Mouse (Mus musculus) ovary, adult 10 weeks (tissue): ENCODE results near the gene Upk3a. TPM values are rescaled to one million over a fixed set of nuclear protein-coding genes. Genes with fewer than 3 reads are reported as not detected.

Experiments used
- polyA plus RNA-seq: library from polyadenylated mRNA; stranded (reverse); fragments of 350-450 nt; fragmentation: Illumina TruSeq; extraction: RNeasy Lipid Tissue Mini Kit (QIAGEN cat#74804); gene quantifications from one replicate; pipeline ENCODE4 v1.2.3, GENCODE M21; 2014

Gene Upk3a
- not detected for polyA plus RNA-seq

GRCm38 (mm10) chr15:85016951-85017664, at the start of gene Upk3a:
Gene Upk3a (plus strand): TSS chr15:85017141.

DNA sequence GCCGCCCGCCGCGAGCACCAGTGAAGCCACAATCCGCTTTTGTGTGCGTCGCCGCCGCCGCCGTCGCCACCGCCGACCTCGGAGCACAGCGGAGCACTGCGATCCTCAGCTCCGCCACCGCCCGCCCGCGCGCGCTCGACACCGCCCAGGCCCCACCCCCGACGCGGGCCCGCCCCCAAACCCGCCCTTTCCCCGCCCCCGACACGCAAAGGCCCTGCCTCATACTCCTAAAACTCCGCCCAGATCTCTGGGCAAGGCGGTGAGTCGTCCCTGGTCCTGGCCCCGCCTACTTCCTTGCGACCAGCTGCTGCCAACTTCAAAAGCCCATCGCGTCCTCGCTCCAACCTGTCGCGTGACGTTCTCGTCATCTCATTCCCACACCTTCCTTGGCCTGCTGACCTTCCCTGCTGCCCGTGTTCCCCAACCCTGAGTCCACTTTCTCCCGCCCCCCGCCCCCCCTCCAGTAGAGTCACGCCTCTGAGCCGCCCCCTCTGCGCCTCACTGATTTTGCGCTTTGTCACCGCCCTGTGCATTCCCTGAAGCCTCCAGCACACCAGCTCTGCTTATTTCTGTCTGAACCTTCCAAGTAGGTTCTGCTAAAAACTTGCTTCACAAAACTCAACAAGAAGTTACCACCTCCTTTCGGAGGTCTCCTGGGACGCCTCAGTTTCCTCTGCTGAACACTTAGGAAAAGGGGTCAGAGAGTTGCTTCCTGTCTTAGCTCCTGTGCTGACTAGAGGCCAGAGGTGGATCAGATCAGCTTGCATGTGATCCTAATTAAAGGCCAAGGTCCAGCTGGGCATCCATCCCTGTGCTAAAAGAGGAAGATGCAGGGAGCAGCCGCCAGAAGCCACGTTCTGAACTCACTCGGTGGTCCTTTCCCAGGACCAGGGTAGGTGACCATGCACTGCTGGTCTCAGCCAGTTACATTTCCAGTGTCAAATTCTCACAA, 28.8 kb upstream of the Upk3a start, which contains the start of gene 5031439G07Rik:
TSS of gene 5031439G07Rik (minus strand) at position 678 of the 952 bp plus-strand sequence.

DNA sequence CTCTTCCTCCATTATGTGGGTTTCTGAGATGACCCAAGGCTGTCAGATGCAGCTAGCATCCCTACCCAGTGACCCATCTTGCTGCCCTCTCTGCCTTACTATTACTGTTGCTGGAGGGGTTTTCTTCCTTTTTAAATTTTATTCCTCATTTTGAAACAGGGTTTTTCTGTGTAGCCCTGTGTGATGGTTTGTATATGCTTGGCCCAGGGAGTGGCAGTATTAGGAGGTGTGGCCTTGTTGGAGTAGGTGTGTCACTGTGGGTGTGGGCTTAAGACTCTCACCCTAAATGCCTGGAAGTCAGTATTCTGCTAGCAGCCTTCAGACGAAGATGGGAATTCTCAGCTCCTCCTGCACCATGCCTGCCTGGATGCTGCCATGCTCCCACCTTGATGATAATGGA, 11.7 kb downstream of the Upk3a start, which contains the start of gene Fam118a:
TSS of gene Fam118a (plus strand) at position 301 of the 400 bp plus-strand sequence.

Other genes with a start within 250 kb of the Upk3a start
- not detected for gene Phf21b, start 161.1 kb upstream of the Upk3a start, polyA plus RNA-seq
- 0.31 TPM for gene Gm29666, start 97.1 kb upstream of the Upk3a start, polyA plus RNA-seq
- 21.8 TPM for gene Nup50, start 93.7 kb upstream of the Upk3a start, polyA plus RNA-seq
- gene 5031439G07Rik, start 28.6 kb upstream of the Upk3a start, polyA plus RNA-seq: 26.6 TPM
- 62.2 TPM for gene Fam118a, start 11.8 kb downstream of the Upk3a start, polyA plus RNA-seq
- 6.0 TPM for gene Smc1b, start 114.8 kb downstream of the Upk3a start, polyA plus RNA-seq
- gene Ribc2, start 114.9 kb downstream of the Upk3a start, polyA plus RNA-seq: not detected
- gene Fbln1, start 188.8 kb downstream of the Upk3a start, polyA plus RNA-seq: 15.8 TPM